Mouse (Mus musculus) kidney, embryonic 16.5 days (tissue): ENCODE data around the gene Cd274. TPM values are rescaled to one million over a fixed set of nuclear protein-coding genes. Genes with fewer than 3 reads are reported as not detected.

Experiments used
- ATAC-seq: fragments of 200-750 bp; cut with Nextera tagmentation; 2 replicates; pipeline ENCODE4 v1.8.0; 2017; ENCODE audit warnings: moderate TSS enrichment; ENCODE audit not compliant: low FRiP score, low TSS enrichment
- H3K27ac ChIP-seq: fragments of 300-500 bp; sonication (generic); 2 replicates; pipeline ENCODE4 v1.5.1; 2014; ENCODE audit warnings: low read length
- H3K27me3 ChIP-seq: fragments of 300-500 bp; sonication (generic); 2 replicates; pipeline ENCODE4 v1.6.1; 2014; ENCODE audit warnings: low read length, control low read depth, mixed read lengths; ENCODE audit not compliant: insufficient read depth
- H3K36me3 ChIP-seq: fragments of 300-500 bp; sonication (generic); 2 replicates; pipeline ENCODE4 v1.6.1; 2014; ENCODE audit warnings: low read length, control low read depth, mixed read lengths; ENCODE audit not compliant: insufficient read depth
- H3K4me1 ChIP-seq: fragments of 300-500 bp; sonication (generic); 2 replicates; pipeline ENCODE4 v1.6.1; 2014; ENCODE audit warnings: low read length, control low read depth, mixed read lengths; ENCODE audit not compliant: insufficient read depth
- H3K4me2 ChIP-seq: fragments of 300-500 bp; sonication (generic); replicated peaks from 2 replicates; pipeline ENCODE4 v1.6.1; 2014; ENCODE audit warnings: low read depth, low read length
- H3K4me3 ChIP-seq: fragments of 300-500 bp; sonication (generic); 2 replicates; pipeline ENCODE4 v1.5.1; 2014; ENCODE audit warnings: mild to moderate bottlenecking, low read length
- H3K9ac ChIP-seq: fragments of 300-500 bp; sonication (generic); replicated peaks from 2 replicates; pipeline ENCODE4 v1.6.1; 2014; ENCODE audit warnings: low read length
- H3K9me3 ChIP-seq: fragments of 300-500 bp; sonication (generic); 2 replicates; pipeline ENCODE4 v1.6.1; 2016; ENCODE audit warnings: low read length, control low read depth
- WGBS: fragments of 180-500 bp; shearing (Covaris S2); extraction: QIAGEN DNeasy Blood & Tissue Kit; methylation state at CpG from one replicate; pipeline ENCODE4 v1.1.7; 2014; 5-methylcytosine and 5-hydroxymethylcytosine counted together
- polyA plus RNA-seq: library from polyadenylated mRNA; unstranded; fragments of >200 nt; fragmentation: Nextera tagmentation; extraction: Ambion mirVana; gene quantifications from 2 replicates; pipeline ENCODE4 v1.2.1, GENCODE M21; 2015

The Cd274 gene
- polyA plus RNA-seq, 1 experiment from 2014 or later = 0.30 TPM

GRCm38 (mm10) chr19:29418661-29419115 lies 51.4 kb downstream of the Cd274 start:
- 25% methylated on average over 9 of the region's 9 CpGs for WGBS
- H3K4me1 ChIP-seq = peaks cover 5% of the 10 kb centered on the region; the same call in 1 of the 2 replicates
- no peak overlapping the region for H3K4me2 ChIP-seq
- H3K4me3 ChIP-seq = no peak overlapping the region
- no peaks in the 10 kb centered on the region for H3K9me3 ChIP-seq
- H3K36me3 ChIP-seq = no peaks in the 10 kb centered on the region
- H3K9ac ChIP-seq = no peak overlapping the region
- no peak for ATAC-seq
- H3K27me3 ChIP-seq = no peaks in the 10 kb centered on the region
- H3K27ac ChIP-seq = peak overlapping the region; percentile 52; the same call in 1 of the 2 replicates

- Histone ChIP-seq H3K4me1 (peaks cover 5% of the 10 kb centered on the region; the same call in 1 of the 2 replicates), H3K27ac (no peak overlapping the region), H3K4me3 (no peak overlapping the region), H3K36me3 (no peaks in the 10 kb centered on the region), H3K4me2 (no peak overlapping the region), H3K9ac (no peak overlapping the region), H3K27me3 (no peaks in the 10 kb centered on the region), H3K9me3 (no peaks in the 10 kb centered on the region)
- ATAC-seq = no peak
- 69% methylated on average over 3 of the region's 3 CpGs for WGBS
Observed at GRCm38 (mm10) chr19:29419506-29419905, 52.3 kb downstream of the Cd274 start.

- ATAC-seq = no peak
- H3K4me2 ChIP-seq = no peak overlapping the region
- H3K9me3 ChIP-seq = no peaks in the 10 kb centered on the region
- H3K4me3 ChIP-seq = no peak overlapping the region
- peaks cover 5% of the 10 kb centered on the region; the same call in 1 of the 2 replicates for H3K4me1 ChIP-seq
- H3K27ac ChIP-seq = no peak overlapping the region
- H3K36me3 ChIP-seq = no peaks in the 10 kb centered on the region
- no peaks in the 10 kb centered on the region for H3K27me3 ChIP-seq
- no peak overlapping the region for H3K9ac ChIP-seq
Observed at GRCm38 (mm10) chr19:29419946-29420345, 52.7 kb downstream of the Cd274 start.

GRCm38 (mm10) chr19:29420397-29420796 lies 53.1 kb downstream of the Cd274 start:
- no peak overlapping the region for H3K9ac ChIP-seq
- no peaks in the 10 kb centered on the region for H3K27me3 ChIP-seq
- no peaks in the 10 kb centered on the region for H3K36me3 ChIP-seq
- H3K27ac ChIP-seq = no peak overlapping the region
- 77% methylated on average over 8 of the region's 8 CpGs for WGBS
- no peak for ATAC-seq
- H3K4me2 ChIP-seq = no peak overlapping the region
- peaks cover 5% of the 10 kb centered on the region; the same call in 1 of the 2 replicates for H3K4me1 ChIP-seq
- H3K9me3 ChIP-seq = no peaks in the 10 kb centered on the region
- no peak overlapping the region for H3K4me3 ChIP-seq

- no peaks in the 10 kb centered on the region for H3K36me3 ChIP-seq
- no peak overlapping the region for H3K27ac ChIP-seq
- no peak for ATAC-seq
- no peak overlapping the region for H3K9ac ChIP-seq
- H3K4me2 ChIP-seq = no peak overlapping the region
- H3K27me3 ChIP-seq = no peaks in the 10 kb centered on the region
- no peaks in the 10 kb centered on the region for H3K9me3 ChIP-seq
- H3K4me3 ChIP-seq = no peak overlapping the region
- H3K4me1 ChIP-seq = peaks cover 5% of the 10 kb centered on the region; the same call in 1 of the 2 replicates
- 86% methylated on average over 16 of the region's 16 CpGs for WGBS
Observed at GRCm38 (mm10) chr19:29422013-29422645, 54.9 kb downstream of the Cd274 start.

GRCm38 (mm10) chr19:29422796-29423195 lies 55.5 kb downstream of the Cd274 start:
- no peak overlapping the region for H3K9ac ChIP-seq
- H3K9me3 ChIP-seq = no peaks in the 10 kb centered on the region
- no peak overlapping the region for H3K27ac ChIP-seq
- 82% methylated on average over 7 of the region's 7 CpGs for WGBS
- H3K36me3 ChIP-seq = no peaks in the 10 kb centered on the region
- no peak overlapping the region for H3K4me3 ChIP-seq
- peaks cover 5% of the 10 kb centered on the region; the same call in 1 of the 2 replicates for H3K4me1 ChIP-seq
- ATAC-seq = no peak
- no peak overlapping the region for H3K4me2 ChIP-seq
- H3K27me3 ChIP-seq = no peaks in the 10 kb centered on the region

- no peak for ATAC-seq
- Histone ChIP-seq H3K4me3 (no peak overlapping the region), H3K4me1 (no peaks in the 10 kb centered on the region), H3K27ac (no peak overlapping the region), H3K9me3 (no peaks in the 10 kb centered on the region), H3K36me3 (no peaks in the 10 kb centered on the region), H3K9ac (no peak overlapping the region), H3K27me3 (no peaks in the 10 kb centered on the region), H3K4me2 (no peak overlapping the region)
- 84% methylated on average over 3 of the region's 3 CpGs for WGBS
Observed at GRCm38 (mm10) chr19:29430516-29430915, 63.3 kb downstream of the Cd274 start.

GRCm38 (mm10) chr19:29430953-29431352 lies 63.7 kb downstream of the Cd274 start:
- Histone ChIP-seq H3K4me2 (no peak overlapping the region), H3K27ac (no peak overlapping the region), H3K4me1 (no peaks in the 10 kb centered on the region), H3K4me3 (no peak overlapping the region), H3K27me3 (no peaks in the 10 kb centered on the region), H3K9me3 (no peaks in the 10 kb centered on the region), H3K36me3 (no peaks in the 10 kb centered on the region), H3K9ac (no peak overlapping the region)
- 68% methylated on average over 3 of the region's 3 CpGs for WGBS
- ATAC-seq = no peak

- H3K4me3 ChIP-seq = no peak overlapping the region
- ATAC-seq = no peak
- H3K27ac ChIP-seq = no peak overlapping the region
- H3K27me3 ChIP-seq = no peaks in the 10 kb centered on the region
- no peaks in the 10 kb centered on the region for H3K9me3 ChIP-seq
- H3K4me1 ChIP-seq = no peaks in the 10 kb centered on the region
- no peak overlapping the region for H3K9ac ChIP-seq
- no peaks in the 10 kb centered on the region for H3K36me3 ChIP-seq
- WGBS = 80% methylated on average over 18 of the region's 18 CpGs
- H3K4me2 ChIP-seq = no peak overlapping the region
Observed at GRCm38 (mm10) chr19:29436793-29437479, 69.7 kb downstream of the Cd274 start.
